12 mouse cellular contexts compared by ENCODE assay signal in the genomic region with DNA sequence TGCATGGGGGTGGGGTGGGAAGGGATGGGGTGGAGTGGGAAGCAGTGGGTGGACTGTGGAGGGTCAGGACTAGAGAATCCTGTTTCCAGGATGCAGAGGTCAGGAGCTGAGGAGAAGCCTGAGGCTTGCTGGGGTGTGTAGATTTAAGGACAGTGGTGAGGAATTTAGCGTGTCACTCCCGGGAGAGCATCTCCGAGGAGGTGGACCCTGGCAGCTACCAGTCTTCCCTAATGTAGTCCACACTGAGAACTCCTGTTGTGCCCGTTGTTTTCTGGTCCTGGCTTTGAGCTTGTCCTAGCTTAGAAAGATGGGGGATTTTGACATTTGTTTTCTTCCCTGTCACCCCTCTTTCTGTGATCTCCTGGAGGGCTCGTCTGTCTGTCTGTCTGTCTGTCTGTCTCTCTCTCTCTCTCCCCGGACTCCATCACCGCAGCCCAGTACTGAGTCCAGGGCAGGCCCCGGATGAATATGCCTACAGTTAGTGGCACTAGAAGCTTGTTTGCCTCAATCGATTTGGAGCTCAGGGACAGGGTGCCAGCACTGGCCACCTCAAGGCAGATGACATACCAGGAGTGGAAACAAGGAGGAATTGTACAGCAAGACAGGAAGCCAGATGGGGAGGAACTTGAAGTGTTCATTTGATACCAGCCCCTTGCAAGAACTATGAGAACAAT. TPM values are rescaled to one million over a fixed set of nuclear protein-coding genes. Genes with fewer than 3 reads are reported as not detected.
A peak's percentile ranks its signal among the peaks of the same experiment; 100 is the strongest.
DNase-seq lines count a peak whose midpoint lies in the region; ATAC-seq and TF ChIP-seq lines count a peak whose summit lies in the region.
"Had no signal": no experiment of that assay in that cellular context is flagged by ENCODE, and none has a peak within 500 bp of the region (broad histone marks: within the 10 kb centered on the region; RNA-seq: fewer than 3 reads in every experiment).

No protein-coding gene starts in this region.

- no peak for TF ChIP-seq CTCF in gastrocnemius, adult 2 months (IDR thresholded peaks at IDR 0.05)
- no peak for TF ChIP-seq CTCF in bone marrow macrophage, adult 2 months (IDR thresholded peaks at IDR 0.05; ENCODE audit: low read depth, low read length)

- peak; percentile 22; the same call in 1 of the 2 replicates for ATAC-seq in forebrain, embryonic 11.5 days (replicated peaks; ENCODE audit: low FRiP score)
- ATAC-seq in midbrain, embryonic 12.5 days (ENCODE audit: low FRiP score, low read depth): no peak

- intact Hi-C loops in gastrocnemius, adult 2 months (cut with DNase I): no loop called here

- H3K9ac ChIP-seq in forebrain, embryonic 11.5 days (ENCODE audit: low read length): no peak overlapping the region
- H3K9ac ChIP-seq in midbrain, embryonic 12.5 days (replicated peaks): no peak overlapping the region

- no peaks in the 10 kb centered on the region for H3K36me3 ChIP-seq in forebrain, embryonic 11.5 days (ENCODE audit: control insufficient read depth, insufficient read depth, low read length)
- no peaks in the 10 kb centered on the region for H3K36me3 ChIP-seq in midbrain, embryonic 12.5 days

- TF ChIP-seq POLR2A in bone marrow macrophage, adult 2 months (IDR thresholded peaks at IDR 0.05; ENCODE audit: borderline replicate concordance, low read depth, low read length): no peak

- H3K27ac ChIP-seq in gastrocnemius, adult 2 months: peak overlapping the region; percentile 66
- peak overlapping the region; percentile 56 for H3K27ac ChIP-seq in bone marrow macrophage, adult 2 months (ENCODE audit: insufficient read depth, low read depth, low read length)
- no peak overlapping the region for H3K27ac ChIP-seq in forebrain, embryonic 11.5 days (ENCODE audit: low read depth, low read length)
- H3K27ac ChIP-seq in midbrain, embryonic 12.5 days (replicated peaks): no peak overlapping the region; the same call in 1 of the 2 replicates

- H3K4me2 ChIP-seq in forebrain, embryonic 11.5 days (ENCODE audit: low read depth, low read length, severe bottlenecking): no peak overlapping the region
- H3K4me2 ChIP-seq in midbrain, embryonic 12.5 days (replicated peaks): peak overlapping the region; percentile 41; the same call in 1 of the 2 replicates

- no peak for DNase-seq in gastrocnemius, adult 2 months
- no peak for DNase-seq in gastrocnemius, adult 18-20 months (ENCODE audit: low spot score)
- DNase-seq in forebrain, embryonic 11.5 days (ENCODE audit: low spot score): no peak
- no peak for DNase-seq in adrenal gland, postnatal 36 days
- DNase-seq in spleen, postnatal 14 days (ENCODE audit: low spot score in 2 of 2): no peak
- no peak for DNase-seq in lung, postnatal 14 days
- DNase-seq: B cell, adult 2 months; heart, adult 18-20 months; lung, adult 18-20 months; thymus, postnatal 14 days had no signal

- no peaks in the 10 kb centered on the region for H3K27me3 ChIP-seq in forebrain, embryonic 11.5 days (ENCODE audit: control insufficient read depth, insufficient read depth, low read length)
- peaks cover 23% of the 10 kb centered on the region for H3K27me3 ChIP-seq in midbrain, embryonic 12.5 days

- peaks cover 38% of the 10 kb centered on the region for H3K4me1 ChIP-seq in bone marrow macrophage, adult 2 months (ENCODE audit: control insufficient read depth, insufficient read depth, low read length)
- peaks cover 13% of the 10 kb centered on the region for H3K4me1 ChIP-seq in forebrain, embryonic 11.5 days (replicated peaks; ENCODE audit: control insufficient read depth, insufficient read depth, low read length)
- H3K4me1 ChIP-seq in midbrain, embryonic 12.5 days: peaks cover 35% of the 10 kb centered on the region

- no peak overlapping the region for H3K4me3 ChIP-seq in gastrocnemius, adult 2 months
- no peak overlapping the region for H3K4me3 ChIP-seq in bone marrow macrophage, adult 2 months (ENCODE audit: insufficient read depth, low read length)
- H3K4me3 ChIP-seq in forebrain, embryonic 11.5 days (ENCODE audit: low read depth, low read length): no peak overlapping the region
- H3K4me3 ChIP-seq in midbrain, embryonic 12.5 days: no peak overlapping the region

- WGBS in forebrain, embryonic 11.5 days: 82% methylated on average over 9 of the region's 9 CpGs
- WGBS in midbrain, embryonic 12.5 days: 63% methylated on average over 9 of the region's 9 CpGs

- no peaks in the 10 kb centered on the region for H3K9me3 ChIP-seq in forebrain, embryonic 11.5 days (ENCODE audit: control insufficient read depth, low read length)
- no peaks in the 10 kb centered on the region for H3K9me3 ChIP-seq in midbrain, embryonic 12.5 days

RNA-seq across cellular contexts. Expression of gene Ttc7, which starts 49.6 kb away (rescaled TPM):
- total RNA-seq in gastrocnemius, adult 2 months (2021): 10 to 100 TPM in 1 of 2 experiments, 1 to 10 TPM in 1; 8.9 to 15.9 TPM
- total RNA-seq in gastrocnemius, adult 18-20 months (2021): 10 to 100 TPM in 1 of 2 experiments, 1 to 10 TPM in 1; 8.6 to 10.6 TPM
- 93.3 and 100 TPM in 2 replicates for polyA plus RNA-seq in bone marrow macrophage, adult 2 months (2012; ENCODE audit: insufficient read depth, insufficient read length, missing spikeins)
- polyA plus RNA-seq in forebrain, embryonic 11.5 days (2014; fragmentation: Nextera tagmentation; extraction: Ambion mirVana): 4.2 and 4.3 TPM in 2 replicates
- 4.6 and 5.7 TPM in 2 replicates for polyA plus RNA-seq in midbrain, embryonic 12.5 days (2016; fragmentation: Nextera tagmentation; extraction: Ambion mirVana)
- 10 to 100 TPM in 1 of 2 experiments, 1 to 10 TPM in 1; 9.5 to 14.3 TPM for total RNA-seq in adrenal gland, postnatal 36 days (2021)

Comparison
In these comparisons a context has a peak if more than half of its experiments do, and no peak if none do; other contexts are left out.
1. H3K27ac ChIP-seq: peak in gastrocnemius, adult 2 months (single experiment) and bone marrow macrophage, adult 2 months (single experiment); none in forebrain, embryonic 11.5 days (single experiment) and midbrain, embryonic 12.5 days (single experiment).